Mouse (Mus musculus) ES-Bruce4 (cell line): ENCODE measurements at regions not wholly inside any gene's neighbourhood (a gene's known extent, or its start where the extent isn't known, plus 50 kb on each side); places are given as distances from the start of the nearest gene placed in this dataset.

Experiments
- CTCF ChIP-seq: IDR thresholded peaks from one replicate; pipeline ENCODE4 v1.8.1; 2011; ENCODE audit warnings: low read depth, low read length
- EP300 ChIP-seq: IDR thresholded peaks from 2 replicates; pipeline ENCODE4 v1.6.1; 2011; ENCODE audit warnings: low read depth, low read length; ENCODE audit not compliant: insufficient read depth
- POLR2A ChIP-seq: IDR thresholded peaks from one replicate; pipeline ENCODE4 v1.8.1; 2011; ENCODE audit warnings: low read length; ENCODE audit not compliant: insufficient read depth

DNA sequence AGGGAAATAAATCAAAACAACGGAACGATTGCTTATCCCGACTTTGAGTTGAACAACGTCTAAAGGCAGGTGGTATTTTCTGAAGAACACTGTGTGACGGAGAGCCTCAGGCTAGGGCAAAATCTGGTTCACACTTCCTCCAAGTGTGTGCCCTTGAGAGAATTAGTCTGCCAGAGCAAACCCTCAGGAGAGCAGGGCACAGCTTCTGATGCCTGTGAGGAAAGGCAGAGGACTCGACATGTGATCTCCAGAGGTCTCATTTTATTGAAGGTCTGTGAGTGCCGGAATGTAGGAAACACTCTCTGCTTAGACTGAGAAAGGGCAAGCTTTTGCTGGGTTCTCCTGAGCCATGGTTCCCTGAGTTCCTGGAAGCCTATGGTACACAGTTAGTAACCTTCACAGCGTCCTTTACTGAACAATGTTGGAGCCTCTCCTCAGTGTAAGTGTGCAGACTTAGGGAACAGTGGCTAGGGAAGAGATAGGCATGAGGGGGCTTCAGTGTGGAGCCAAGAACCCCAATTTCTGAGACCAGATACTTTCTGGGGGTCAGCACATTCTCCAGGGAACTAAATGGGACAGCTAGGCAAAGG lies 77.1 kb downstream of the Cd24a start:
- TF ChIP-seq POLR2A (no peak), EP300 (no peak), CTCF (no peak)
